Mouse (Mus musculus) embryo, embryonic 10.5 days (tissue): Measurements from ENCODE around the gene Olfr101.

Source experiments
- DNase-seq: peaks from one replicate; pipeline ENCODE4 v3.0.0-alpha.2; 2015; ENCODE audit warnings: low spot score

The Olfr101 gene

GRCm38 (mm10) chr17:37304213-37304612 is at the start of gene Olfr101:
Gene Olfr101 (minus strand): TSS chr17:37304313.
- DNase-seq, result no peak

- no peak for DNase-seq
These were observed 35.5 kb upstream of the Olfr101 start, which contains the start of gene Olfr103 for GRCm38 (mm10) chr17:37339598-37339997. Gene Olfr103 (minus strand): TSS chr17:37339698.

- no peak for DNase-seq
These were observed 12.8 kb upstream of the Olfr101 start, which contains the start of gene Olfr102 for GRCm38 (mm10) chr17:37316954-37317353. Gene Olfr102 (minus strand): TSS chr17:37317054.

- no peak for DNase-seq
These were observed 6.1 kb upstream of the Olfr101 start for GRCm38 (mm10) chr17:37310146-37310699.

GRCm38 (mm10) chr17:37308483-37308882 is 4.4 kb upstream of the Olfr101 start:
- peak; percentile 19 for DNase-seq

GRCm38 (mm10) chr17:37283360-37283759 is 20.8 kb downstream of the Olfr101 start, which contains the start of gene Olfr99:
Gene Olfr99 (minus strand): TSS chr17:37283460.
- no peak for DNase-seq

GRCm38 (mm10) chr17:37280331-37280730 is 23.8 kb downstream of the Olfr101 start:
- DNase-seq, result no peak

GRCm38 (mm10) chr17:37276573-37276972 is 27.5 kb downstream of the Olfr101 start:
- DNase-seq, result no peak

GRCm38 (mm10) chr17:37275626-37276248 is 28.4 kb downstream of the Olfr101 start:
- no peak for DNase-seq

GRCm38 (mm10) chr17:37270702-37271092 is 33.4 kb downstream of the Olfr101 start:
- peak; percentile 14 for DNase-seq

- DNase-seq, result peak; percentile 97
These were observed 33.9 kb downstream of the Olfr101 start, which contains the start of gene H2-M3 for GRCm38 (mm10) chr17:37270058-37270701. Gene H2-M3 (plus strand): TSS chr17:37270220.

GRCm38 (mm10) chr17:37263626-37264025 is 40.5 kb downstream of the Olfr101 start, which contains the start of gene Olfr98:
Gene Olfr98 (minus strand): TSS chr17:37263749.
- no peak for DNase-seq

- DNase-seq, result peak; percentile 33
These were observed 53.6 kb downstream of the Olfr101 start for GRCm38 (mm10) chr17:37250544-37250943.

GRCm38 (mm10) chr17:37249460-37249859 is 54.7 kb downstream of the Olfr101 start:
- no peak for DNase-seq
